Mouse (Mus musculus) layer of hippocampus, postnatal 14 days (tissue): ENCODE measurements around the gene Fcrl5. TPM values are rescaled to one million over a fixed set of nuclear protein-coding genes. Genes with fewer than 3 reads are reported as not detected.

Source experiments
- DNase-seq, 2 experiments: peaks; one replicate each; pipeline ENCODE4 v3.0.0; 2021 to 2022; ENCODE audit warnings: low spot score in 2 of 2, mixed read lengths in 1 of 2
- total RNA-seq, 2 experiments: library from RNA; stranded (reverse); gene quantifications; 2 replicates each; pipeline ENCODE4 v1.2.3; 2021

Fcrl5 gene
- total RNA-seq, 2 experiments from 2014 or later: 0.18 TPM; not detected in 1

DNA sequence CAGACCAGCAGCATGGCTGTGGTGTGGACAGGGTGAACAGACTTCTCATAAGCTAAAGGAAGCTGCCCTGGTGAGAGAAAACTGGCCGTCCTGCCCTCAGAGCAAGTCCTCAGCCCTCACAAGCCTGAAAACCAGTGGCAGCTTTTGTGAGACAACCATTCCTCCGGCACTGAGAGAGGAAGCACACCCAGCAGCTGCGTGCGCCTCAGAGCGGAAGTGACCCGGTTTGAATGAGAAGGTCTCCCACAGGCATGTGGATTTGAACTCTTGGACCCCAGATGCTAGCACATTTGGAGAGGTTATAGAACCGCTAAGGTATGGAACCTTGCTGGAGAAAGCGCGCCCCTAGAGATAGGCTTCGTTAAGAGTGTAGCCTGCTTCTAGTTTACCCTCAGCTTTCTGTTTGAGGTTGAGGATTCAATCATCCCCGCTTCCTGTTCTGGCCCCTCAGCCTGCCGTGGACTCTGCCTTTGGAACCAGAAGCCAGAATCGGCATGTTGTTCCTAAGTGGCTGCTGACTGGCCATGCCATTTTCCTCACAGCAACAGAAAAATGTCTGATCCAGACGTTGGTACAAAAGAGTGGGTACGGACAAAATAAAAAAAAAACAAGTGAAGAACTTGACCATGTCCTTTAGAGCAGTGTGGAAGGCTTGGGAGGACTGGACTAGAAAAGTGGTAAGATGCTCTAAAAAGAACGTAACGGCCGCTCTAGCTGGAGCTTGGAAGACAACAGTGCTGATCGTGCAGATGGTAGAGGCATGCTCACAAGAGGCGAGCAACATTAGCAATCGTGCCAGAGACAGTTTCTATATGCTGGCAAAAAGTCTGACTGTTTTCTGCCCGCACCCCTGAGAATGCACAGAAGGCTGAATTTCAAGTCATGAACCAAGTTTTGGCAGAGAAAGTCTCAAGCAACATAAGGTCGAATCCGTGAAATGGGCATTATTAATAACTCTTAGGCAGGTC, 64.8 kb downstream of the Fcrl5 start:
- DNase-seq: no peak

DNA sequence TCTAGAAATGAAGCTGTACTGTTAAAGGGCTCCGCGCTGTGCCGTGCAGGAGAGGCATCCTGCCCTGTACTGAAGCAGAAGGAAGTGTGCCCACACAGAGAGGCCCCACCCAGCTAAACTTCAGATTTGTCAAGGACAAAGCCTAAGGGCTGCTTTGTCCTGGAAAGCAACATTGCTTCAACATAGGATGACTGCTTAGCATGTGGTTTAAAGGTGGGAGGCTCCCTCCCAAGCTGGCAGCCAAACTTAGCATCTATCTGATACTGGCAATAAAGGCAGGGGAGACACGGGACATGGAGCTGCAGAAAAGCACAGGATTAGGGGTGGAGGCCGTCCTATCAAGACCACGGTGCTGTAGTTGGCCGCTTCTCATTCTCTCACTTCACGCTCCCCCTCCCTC, 65.6 kb downstream of the Fcrl5 start:
- DNase-seq: no peak

DNA sequence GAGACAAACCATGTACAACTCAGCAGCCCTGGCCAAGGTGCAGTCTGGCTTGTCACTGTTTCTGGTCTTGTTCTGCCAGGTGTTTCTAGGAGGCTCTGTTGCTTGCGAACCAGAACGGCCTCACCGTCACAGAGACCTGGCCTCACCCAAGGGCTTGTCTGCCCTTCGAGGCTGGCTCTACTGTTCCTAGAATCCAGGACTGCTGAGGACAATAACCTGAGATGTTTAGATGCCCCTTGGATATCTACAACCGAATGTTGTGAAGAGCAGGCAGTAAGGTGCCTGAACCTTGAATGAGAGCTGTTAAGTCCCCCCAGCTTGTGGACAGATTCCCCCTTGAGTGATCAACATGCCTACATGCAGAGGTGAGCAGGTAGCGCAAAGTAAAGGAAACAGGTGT, 67.2 kb downstream of the Fcrl5 start:
- DNase-seq: no peak

DNA sequence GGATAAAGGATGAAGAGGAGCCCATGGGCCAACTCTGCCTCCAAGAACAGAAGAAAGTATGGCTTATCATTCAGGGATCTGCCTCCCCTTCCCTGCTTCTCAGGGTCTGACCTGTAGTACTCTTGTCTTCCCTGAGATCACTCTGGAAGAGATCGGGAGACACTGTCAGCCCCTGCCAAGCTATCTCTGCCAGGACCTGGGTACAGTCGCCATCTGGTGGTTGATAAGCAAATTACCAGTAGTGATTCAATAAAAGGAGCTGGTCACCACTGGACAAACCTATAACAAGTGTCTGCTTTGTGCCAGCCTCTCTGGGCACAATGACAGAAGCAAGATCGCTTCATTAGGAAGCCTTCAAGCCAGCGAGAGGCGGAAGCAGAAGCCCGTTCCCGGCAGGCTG, 68.8 kb downstream of the Fcrl5 start:
- peak; percentile 34 to 64 for DNase-seq

DNA sequence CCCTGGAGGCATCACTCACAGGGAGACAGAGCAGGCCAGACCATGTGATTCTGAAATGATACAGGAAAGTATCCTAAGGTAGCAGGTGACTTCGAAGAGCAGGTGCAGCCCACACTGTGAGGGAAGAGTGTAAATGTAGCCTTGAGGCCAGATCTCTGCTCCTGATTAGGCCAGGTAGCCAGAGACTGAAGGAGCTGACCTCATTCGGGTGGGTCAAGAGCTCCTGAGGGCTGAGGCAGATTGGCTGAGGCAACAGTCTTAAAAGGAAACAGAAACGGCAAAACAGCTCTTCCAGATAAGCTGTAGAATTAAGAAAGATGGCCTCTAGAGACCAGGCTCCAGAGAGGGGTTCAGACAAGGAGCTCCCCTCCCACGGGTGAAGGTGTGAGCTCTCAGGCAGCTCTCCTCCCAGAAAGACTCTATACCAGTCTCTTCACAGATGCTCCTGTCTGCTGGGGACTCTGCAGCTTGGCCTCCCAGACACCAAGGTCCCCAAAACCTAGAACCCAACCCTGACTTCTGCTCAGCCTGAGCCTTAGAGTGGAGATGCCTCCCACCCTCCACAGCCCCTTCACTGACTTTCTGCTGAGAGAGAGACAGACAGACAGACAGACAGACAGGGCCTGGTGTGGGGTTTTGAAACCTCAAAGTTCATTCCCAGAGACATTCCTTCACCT, 69.3 kb downstream of the Fcrl5 start:
- no peak for DNase-seq

DNA sequence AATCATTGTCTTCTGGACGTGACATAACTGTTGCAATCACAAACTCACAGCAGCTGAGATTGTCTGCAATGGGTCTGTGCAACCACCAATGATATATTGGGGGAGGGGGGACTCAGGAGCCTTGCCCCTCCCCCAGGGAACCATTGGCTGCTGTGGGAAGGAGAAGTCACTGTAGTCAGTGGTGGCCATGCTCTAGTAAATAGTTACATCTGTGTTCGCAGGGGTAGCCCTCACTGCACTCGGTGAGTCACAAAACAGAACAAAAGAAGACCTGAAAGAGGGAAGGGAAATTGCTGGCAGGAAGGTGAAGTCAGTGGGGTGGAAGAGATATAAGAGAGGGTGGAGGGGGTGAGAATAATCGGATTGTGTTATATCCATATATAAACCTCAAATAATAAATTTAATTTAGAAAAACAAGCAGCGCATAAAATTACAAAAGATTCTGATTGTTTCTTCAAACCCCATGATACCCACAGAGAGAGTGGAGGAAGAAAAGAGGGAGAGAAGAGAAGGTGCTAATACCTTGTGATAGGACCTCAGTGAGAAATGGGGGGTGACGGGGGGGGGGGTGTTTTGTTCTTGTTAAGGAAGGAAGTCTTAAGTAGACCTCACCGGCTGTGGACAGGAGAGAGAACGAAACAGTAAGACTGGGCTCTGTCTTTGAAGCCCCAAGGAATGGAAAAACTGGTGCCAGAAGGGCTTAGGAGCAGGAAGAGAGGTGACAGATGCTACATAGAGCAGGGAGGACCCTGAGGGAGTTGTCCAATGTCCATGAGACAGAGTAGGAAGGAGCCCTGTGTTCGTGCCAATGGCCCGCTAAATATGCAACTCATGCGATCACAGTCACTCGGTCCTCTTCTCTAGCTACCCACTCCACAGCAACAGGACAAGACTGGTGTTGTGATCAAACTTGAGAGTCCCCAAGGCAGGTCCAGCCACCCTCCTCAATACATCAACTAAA, 71.2 kb downstream of the Fcrl5 start:
- no peak for DNase-seq

DNA sequence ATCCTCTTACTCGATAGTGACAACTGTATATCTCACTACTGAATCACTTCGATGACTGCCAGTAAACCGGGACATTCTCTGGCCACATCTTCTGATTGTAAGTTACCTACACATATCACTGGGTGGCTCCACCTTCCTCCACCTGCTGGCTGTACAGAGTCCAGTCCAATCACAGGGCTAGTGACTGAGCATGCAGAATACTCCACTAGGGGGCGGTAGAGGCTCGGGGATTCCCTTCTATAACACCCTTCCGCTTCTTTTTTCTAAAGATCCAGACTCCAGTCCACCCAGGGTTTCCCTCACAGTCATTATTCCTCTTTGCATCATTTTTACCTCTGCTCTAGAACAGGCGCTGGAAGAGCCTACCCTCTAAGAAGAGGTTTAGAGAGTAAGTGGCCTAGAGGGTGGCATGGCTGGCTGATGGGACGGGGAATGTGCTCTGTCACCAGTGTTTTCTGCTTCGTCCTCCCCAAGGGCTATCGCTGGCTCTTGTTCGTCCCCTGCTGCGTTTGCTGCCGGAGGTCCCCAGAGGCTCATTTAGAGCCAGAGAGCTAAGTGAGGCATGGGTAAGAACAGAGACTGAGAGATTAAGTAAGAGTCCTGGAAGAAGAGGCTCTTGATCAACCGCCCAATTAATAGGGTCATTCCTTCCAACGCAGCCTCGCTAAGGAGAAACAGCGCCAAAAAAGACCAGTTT, 72.8 kb downstream of the Fcrl5 start:
- DNase-seq: peak; percentile 74 to 86

DNA sequence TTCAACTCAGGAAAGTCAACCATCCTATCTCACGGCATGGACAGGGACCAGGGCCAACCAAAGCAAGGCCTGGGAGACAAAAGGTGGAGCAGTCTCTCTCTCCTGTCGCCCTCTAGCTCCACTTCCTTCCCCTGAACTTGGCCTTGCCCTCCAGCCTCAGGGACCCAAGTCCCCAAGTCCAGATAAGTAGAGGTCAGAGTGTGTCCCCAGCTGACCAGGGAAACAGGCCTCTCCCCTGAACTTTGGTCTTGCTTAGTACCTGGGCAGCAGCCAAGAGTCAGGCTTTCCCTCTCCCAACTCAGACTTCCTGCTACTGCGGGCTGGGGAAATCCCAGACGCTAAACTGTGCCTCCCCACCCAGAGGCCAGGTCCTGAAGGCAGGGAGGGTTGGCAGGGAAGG, 73.5 kb downstream of the Fcrl5 start:
- DNase-seq: no peak

DNA sequence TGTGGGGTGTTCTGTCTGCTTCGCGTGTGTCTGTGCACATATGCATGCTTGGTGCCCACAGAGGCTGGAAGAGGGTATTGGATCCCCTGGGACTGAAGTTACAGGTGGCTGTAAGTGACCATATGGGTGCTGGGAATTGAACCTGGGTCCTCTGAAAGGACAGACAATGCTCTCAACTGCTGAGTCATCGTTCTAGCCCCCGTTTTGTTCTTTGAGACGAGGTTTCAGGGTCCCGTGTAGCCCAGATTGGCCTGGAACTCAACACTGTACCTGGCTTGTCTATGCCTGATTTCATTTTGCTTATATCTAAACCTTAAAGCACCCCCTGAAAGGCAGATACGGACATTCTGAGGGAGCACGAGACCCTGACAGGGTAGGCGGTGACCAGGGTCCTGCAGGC, 75.3 kb downstream of the Fcrl5 start:
- no peak for DNase-seq

DNA sequence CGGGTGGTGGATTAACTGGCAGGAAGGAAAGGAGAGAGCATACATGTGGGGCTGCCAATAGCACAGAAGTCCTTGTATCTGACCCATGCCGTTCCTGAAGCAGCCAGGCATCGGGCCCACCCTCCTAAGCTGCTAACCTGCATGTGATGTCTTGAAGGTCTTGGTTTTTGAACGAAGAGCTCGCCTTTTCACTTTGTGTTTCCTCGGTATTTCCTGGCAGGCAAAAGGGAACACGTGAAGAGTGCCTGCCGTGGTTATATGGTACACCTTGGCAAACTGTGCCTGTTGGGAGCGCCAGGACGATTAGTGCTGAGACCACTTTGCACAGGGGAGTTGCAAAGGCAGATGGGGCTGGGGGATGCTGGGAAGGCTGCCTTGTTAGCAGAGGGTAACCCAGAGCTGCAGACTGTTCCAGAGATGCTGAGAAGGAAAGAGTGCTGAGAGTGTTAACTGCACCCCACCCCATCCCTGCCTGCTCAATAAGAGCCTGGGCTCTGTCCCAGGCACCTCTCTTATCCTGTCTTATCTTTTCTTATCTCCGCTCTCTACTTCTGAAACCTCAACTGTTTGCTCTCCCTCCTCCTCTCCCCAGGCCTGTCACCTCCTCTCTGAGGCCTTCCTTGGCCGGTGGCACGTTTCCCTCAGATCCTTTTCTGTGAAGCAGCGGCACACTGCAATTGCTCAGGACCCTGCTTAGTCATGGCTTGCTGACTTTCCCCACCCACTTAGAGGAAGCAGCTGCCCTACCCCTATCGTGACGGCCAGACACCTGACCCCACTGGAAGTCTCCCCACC, 76.6 kb downstream of the Fcrl5 start:
- DNase-seq: no peak

DNA sequence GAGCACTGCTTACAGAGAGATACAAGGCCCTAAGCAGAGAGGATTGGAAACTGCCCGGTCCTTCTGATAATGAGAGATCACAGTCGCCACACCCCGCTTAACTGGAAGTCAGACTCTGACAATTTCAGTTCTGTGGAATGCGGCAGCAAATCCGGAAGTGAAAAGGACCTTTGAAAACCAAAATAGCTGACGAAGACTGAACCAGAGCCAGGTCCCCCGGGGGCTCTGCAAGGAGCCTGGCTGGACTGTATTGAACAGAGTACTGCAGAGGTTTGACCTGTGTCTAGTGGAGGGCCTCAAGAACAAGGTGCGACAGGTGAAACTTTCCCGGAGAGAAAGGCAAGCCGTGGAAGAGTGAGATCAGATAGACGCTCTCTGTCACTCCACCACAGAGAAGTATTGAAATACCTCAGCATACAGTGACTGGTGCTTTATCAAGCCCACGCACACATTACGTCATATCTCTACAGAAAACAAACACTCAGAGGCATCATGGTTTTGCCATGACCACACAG, 80.1 kb downstream of the Fcrl5 start:
- DNase-seq: no peak

DNA sequence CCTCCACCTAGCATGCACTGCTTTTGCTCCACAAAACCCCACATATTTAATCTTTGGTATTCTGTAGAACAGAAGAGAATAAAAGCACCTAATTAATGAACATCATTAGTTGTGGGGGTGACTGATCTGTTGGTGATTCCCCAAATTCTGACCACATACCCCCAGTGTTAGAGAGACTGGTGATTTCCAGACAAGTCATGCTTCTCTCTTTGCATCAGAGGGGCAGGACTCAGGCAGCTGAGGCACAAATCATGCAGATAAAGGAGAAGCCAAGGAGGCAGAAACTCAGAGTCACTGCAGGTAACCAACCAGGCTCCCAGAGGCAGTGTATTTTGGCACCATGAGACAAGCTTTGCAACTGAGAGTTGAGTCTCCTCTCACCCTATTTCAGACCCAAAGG, 82.9 kb downstream of the Fcrl5 start:
- no peak for DNase-seq

DNA sequence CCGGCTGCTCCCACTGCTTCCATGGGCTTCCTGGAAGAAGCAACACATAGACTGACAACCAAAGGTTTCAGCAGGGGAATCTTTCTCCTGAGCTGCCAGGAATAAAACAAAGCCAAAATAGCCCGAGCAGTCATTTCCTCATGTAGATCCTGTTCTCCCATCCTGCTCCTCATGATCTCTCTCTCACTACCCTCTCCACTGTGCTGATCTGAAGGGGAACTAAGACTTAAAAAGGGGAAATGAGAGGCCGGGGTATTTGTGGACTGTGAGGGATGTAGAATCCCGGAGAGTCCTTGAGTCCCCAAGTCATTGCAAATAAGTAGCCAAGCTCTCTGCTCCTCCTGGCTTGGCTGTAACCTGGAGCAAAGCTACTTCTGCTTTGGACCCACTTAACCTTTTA, 85.6 kb downstream of the Fcrl5 start:
- no peak for DNase-seq

DNA sequence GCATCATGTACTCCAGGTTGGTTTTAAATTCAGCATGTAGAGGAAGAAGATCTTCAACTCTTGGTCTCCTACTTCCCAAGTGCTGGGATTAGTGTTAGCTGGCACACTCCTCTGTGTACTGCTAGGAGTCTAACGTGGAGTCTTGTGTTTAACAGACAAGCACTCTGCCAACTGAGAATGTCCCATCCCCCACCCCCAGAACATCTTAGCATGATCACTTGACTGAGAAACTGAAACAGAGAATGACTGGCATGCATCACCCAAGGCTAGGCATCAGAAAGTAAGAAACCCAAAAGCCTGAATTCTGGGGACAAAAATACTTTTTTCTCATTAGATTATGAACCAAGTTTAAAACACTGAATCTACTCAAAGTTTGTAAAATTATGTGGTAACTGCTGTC, 86.3 kb downstream of the Fcrl5 start:
- no peak for DNase-seq

DNA sequence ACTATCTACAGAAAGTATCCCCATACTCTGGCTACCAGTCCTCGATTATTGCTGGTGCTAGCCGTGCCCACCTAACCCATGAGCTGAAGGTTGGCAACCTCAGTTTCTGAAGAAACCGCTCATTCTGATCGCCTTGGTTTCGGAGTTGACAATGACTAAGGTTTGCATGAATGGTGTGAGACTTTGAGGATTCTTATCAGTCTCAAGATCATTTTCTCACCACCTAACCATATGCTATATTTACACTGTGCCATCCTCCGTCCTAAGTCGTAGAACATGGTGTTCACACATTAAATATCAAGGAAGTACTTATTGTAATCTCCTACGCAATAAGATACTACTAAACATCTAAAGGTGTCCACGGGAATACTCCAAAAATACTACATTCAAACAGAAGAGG, 88.1 kb downstream of the Fcrl5 start:
- DNase-seq: no peak

DNA sequence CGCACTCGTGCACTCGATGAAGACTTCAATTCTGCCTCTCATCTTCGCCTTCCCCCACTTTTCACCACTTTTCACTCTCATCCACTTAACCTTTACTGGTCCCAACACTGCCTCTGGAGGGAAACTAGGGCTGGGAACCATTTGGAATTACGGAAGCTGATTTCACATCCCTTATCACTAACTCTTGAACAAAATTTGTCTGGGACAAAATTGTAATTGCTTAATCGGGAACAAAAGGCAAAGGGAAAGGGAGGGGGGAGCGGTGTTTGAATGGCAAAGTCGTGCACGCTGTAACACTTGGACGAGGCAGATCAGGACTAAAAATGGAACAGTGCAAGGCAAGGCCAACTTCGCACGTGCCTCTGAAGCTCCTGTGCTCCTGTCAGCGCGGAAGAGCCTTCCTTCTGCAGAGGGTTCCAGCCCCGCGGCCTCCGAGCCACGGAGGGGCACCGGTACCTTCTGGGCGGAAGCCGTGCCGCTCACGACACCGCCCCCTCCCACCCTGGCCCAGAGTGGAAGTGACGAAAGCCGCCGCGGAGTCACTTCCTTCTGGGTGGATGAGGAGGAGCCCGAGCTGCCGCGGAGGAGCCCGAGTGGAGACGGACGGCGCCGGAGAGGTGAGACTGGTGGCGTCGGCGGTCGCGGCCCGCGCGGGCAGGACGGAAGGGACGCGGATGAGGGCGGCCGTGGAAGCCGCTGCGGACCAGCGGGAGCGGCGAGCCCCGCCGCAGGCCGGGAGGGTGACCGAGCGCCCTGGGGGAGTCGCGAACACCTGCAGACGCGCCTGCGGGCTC, 89.7 kb downstream of the Fcrl5 start, which contains the start of gene Etv3:
Etv3 (plus strand) TSS at position 365 of the 794 bp plus-strand sequence.
- peak; percentile 88 to 90 for DNase-seq

DNA sequence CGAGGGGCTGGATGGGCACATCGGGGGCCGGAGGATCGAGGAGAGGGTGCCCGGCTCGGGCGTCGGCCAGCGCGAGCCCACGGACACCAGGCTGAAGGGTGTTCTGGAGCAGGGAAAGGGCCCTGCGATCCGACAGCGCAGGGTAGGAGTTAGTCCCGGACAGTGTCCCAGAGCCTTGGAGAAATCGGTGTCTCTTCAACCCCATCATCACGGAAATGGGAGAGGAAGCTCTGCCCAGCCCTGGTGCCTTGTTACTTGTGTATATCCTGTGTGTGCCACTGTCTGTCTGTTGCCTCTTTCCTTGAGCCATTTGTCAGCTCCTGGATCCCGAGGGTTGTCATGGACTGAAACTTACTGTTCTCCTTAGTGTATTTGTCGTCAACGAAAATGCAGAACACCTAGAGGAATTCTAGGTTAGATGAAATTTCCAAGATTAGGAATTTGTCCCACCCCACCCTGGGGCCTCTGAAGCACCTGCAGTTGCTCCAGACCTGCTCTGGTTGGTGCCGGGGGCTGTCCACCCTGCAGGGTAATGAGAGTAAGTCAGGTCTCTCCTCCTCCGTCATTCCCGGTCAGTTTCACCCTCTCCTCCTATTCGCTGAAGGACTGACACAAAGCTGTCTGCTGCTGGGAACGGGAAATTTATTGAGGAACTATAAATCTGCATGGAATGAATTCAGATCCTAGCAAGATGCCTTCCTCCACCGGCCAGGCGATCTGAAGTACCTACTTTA, 90.4 kb downstream of the Fcrl5 start:
- DNase-seq: no peak

DNA sequence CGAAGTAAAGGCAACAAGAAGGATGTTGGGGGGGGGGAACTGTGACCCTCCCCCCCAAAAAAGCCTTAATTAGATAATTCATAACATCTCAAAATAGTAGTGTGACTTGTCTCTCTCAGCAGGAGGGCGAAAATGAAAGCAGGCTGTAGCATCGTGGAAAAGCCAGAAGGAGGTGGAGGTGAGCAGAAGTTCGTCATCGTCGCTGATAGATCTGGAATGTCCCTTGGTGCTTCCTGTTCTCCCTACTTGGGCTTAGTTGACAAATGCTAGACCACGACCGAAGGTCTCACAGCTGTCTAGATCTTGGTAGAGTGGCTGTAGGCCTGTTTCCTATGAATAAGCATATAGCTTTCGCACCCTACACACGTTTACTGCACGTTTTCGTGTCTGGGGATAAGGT, 91.6 kb downstream of the Fcrl5 start:
- DNase-seq: no peak
